Mouse (Mus musculus): Measurements from ENCODE around the gene Nudt1.
"Not testable (repeated sequence)": the region's sequence is repeated elsewhere in the genome, so short reads cannot be mapped to it uniquely, and the experiment has no call there.

The Nudt1 gene

GRCm38 (mm10) chr5:140345244-140345643 is 23.8 kb downstream of the Nudt1 start:
- DNase-seq (ENCODE audit: low read depth) = no peak

- no peak for DNase-seq (ENCODE audit: low read depth)
These were observed 24.6 kb downstream of the Nudt1 start for GRCm38 (mm10) chr5:140346050-140346449.

GRCm38 (mm10) chr5:140349882-140350281 is 28.4 kb downstream of the Nudt1 start:
- DNase-seq (ENCODE audit: low read depth) = no peak

GRCm38 (mm10) chr5:140350731-140351497 is 29.5 kb downstream of the Nudt1 start:
- no peak for DNase-seq (ENCODE audit: low read depth)

GRCm38 (mm10) chr5:140352352-140352751 is 30.9 kb downstream of the Nudt1 start:
- no peak for DNase-seq (ENCODE audit: low read depth)

GRCm38 (mm10) chr5:140355934-140356333 is 34.5 kb downstream of the Nudt1 start:
- DNase-seq (ENCODE audit: low read depth) = no peak

- DNase-seq (ENCODE audit: low read depth) = no peak
These were observed 36.0 kb downstream of the Nudt1 start for GRCm38 (mm10) chr5:140357466-140357865.

- DNase-seq (ENCODE audit: low read depth) = no peak
These were observed 38.6 kb downstream of the Nudt1 start for GRCm38 (mm10) chr5:140359930-140360674.

GRCm38 (mm10) chr5:140364415-140364814 is 43.0 kb downstream of the Nudt1 start:
- no peak for DNase-seq (ENCODE audit: low read depth)

GRCm38 (mm10) chr5:140368126-140368525 is 46.7 kb downstream of the Nudt1 start:
- not testable (repeated sequence) for DNase-seq (ENCODE audit: low read depth)

- no peak for DNase-seq (ENCODE audit: low read depth)
These were observed 47.5 kb downstream of the Nudt1 start for GRCm38 (mm10) chr5:140368926-140369325.

- no peak for DNase-seq (ENCODE audit: low read depth)
These were observed 48.0 kb downstream of the Nudt1 start for GRCm38 (mm10) chr5:140369466-140369865.

GRCm38 (mm10) chr5:140370446-140371254 is 49.2 kb downstream of the Nudt1 start:
- DNase-seq (ENCODE audit: low read depth) = no peak

- no peak for DNase-seq (ENCODE audit: low read depth)
These were observed 50.2 kb downstream of the Nudt1 start for GRCm38 (mm10) chr5:140371671-140372070.

GRCm38 (mm10) chr5:140373711-140374110 is 52.3 kb downstream of the Nudt1 start:
- DNase-seq (ENCODE audit: low read depth) = no peak

GRCm38 (mm10) chr5:140374226-140374625 is 52.8 kb downstream of the Nudt1 start:
- DNase-seq (ENCODE audit: low read depth) = no peak

GRCm38 (mm10) chr5:140375249-140375829 is 53.9 kb downstream of the Nudt1 start:
- no peak for DNase-seq (ENCODE audit: low read depth)

- DNase-seq (ENCODE audit: low read depth) = no peak
These were observed 56.8 kb downstream of the Nudt1 start for GRCm38 (mm10) chr5:140378121-140378853.

GRCm38 (mm10) chr5:140379299-140379698 is 57.8 kb downstream of the Nudt1 start:
- DNase-seq (ENCODE audit: low read depth) = peak; percentile 34

GRCm38 (mm10) chr5:140381156-140381555 is 59.7 kb downstream of the Nudt1 start:
- no peak for DNase-seq (ENCODE audit: low read depth)

GRCm38 (mm10) chr5:140382688-140383087 is 61.2 kb downstream of the Nudt1 start:
- DNase-seq (ENCODE audit: low read depth) = no peak
